Mouse (Mus musculus): Measurements from ENCODE around the gene Casp9. TPM values are rescaled to one million over a fixed set of nuclear protein-coding genes. Genes with fewer than 3 reads are reported as not detected.

The Casp9 gene
- total and polyA plus RNA-seq, 3 experiments, result 2.8 to 6.4 TPM; not detected in 1

DNA sequence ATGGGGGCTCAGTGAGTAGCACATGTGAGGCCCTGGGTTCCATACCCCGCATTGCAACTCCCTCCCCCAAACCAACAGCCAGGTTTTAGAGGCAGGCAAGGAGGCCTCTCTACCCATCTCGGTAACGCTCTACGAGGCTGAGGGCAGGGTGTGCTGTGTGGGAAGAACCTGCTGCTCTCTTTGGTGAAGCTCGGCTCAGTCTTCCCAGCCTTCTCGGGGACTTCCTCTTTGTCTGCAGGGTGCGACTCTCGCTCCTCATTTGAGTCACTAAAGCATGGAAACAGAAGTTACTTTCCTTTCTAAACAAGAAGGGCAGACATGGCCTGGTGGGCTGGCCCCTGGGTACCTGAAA is 27.1 kb upstream of the Casp9 start:
- Histone ChIP-seq H3K9ac (ENCODE audit: control insufficient read depth, low read depth, low read length, poor library complexity, severe bottlenecking) (peak overlapping the region; percentile 57), H3K4me1 (ENCODE audit: control insufficient read depth in 1 of 2, insufficient read depth in 2 of 2, low read length in 2 of 2) (peaks cover 16 to 22% of the 10 kb centered on the region in 2 experiments), H3K27ac (ENCODE audit: control insufficient read depth, low read depth, low read length) (peak overlapping the region; percentile 71), H3K27me3 (ENCODE audit: control insufficient read depth in 1 of 2, insufficient read depth in 2 of 2, low read length in 2 of 2) (no peaks in the 10 kb centered on the region), H3K4me3 (ENCODE audit: control insufficient read depth in 1 of 2, insufficient read depth in 1 of 2, low read depth in 2 of 2, low read length in 2 of 2) (peak overlapping the region; percentile 40 to 43), H3K36me3 (ENCODE audit: control insufficient read depth in 1 of 2, insufficient read depth in 2 of 2, low read length in 2 of 2) (peaks cover 0 to 25% of the 10 kb centered on the region in 2 experiments; a peak in 2 of 4 replicates), H3K9me3 (replicated peaks; ENCODE audit: insufficient read depth, low read length) (no peaks in the 10 kb centered on the region), H3K79me2 (ENCODE audit: control insufficient read depth, insufficient read depth, low read length, poor library complexity) (no peaks in the 10 kb centered on the region)
- TF ChIP-seq ZC3H11A (IDR thresholded peaks at IDR 0.05; ENCODE audit: low read depth, low read length) (no peak), UBTF (IDR thresholded peaks at IDR 0.05; ENCODE audit: borderline replicate concordance, insufficient read depth, low read depth, low read length) (0 out of 2 replicates have a peak, but pooled peaks have one; percentile 60), SIN3A (IDR thresholded peaks at IDR 0.05; ENCODE audit: low read length) (peak; percentile 42; the same call in 1 of the 2 replicates), MAX (IDR thresholded peaks at IDR 0.05; ENCODE audit: low read length) (0 out of 2 replicates have a peak, but pooled peaks have one; percentile 8), POLR2AphosphoS2 (IDR thresholded peaks at IDR 0.05; ENCODE audit: low read length) (no peak), MXI1 (IDR thresholded peaks at IDR 0.05; ENCODE audit: low read depth, low read length) (peak; percentile 56), ELF1 (IDR thresholded peaks at IDR 0.05; ENCODE audit: low read depth, low read length) (no peak), EP300 (IDR thresholded peaks at IDR 0.05; ENCODE audit: low read depth in 1 of 2, low read length in 2 of 2) (peak in 1 of 2 experiments; percentile 26; a peak in 1 of 4 replicates), NRF1 (IDR thresholded peaks at IDR 0.05; ENCODE audit: insufficient read depth, low read depth, low read length, poor library complexity, severe bottlenecking) (no peak), TBP (IDR thresholded peaks at IDR 0.05; ENCODE audit: low read depth, low read length) (peak; percentile 65; the same call in 1 of the 2 replicates)
- DNase-seq (ENCODE audit: low read depth, low spot score), result peak; percentile 88

DNA sequence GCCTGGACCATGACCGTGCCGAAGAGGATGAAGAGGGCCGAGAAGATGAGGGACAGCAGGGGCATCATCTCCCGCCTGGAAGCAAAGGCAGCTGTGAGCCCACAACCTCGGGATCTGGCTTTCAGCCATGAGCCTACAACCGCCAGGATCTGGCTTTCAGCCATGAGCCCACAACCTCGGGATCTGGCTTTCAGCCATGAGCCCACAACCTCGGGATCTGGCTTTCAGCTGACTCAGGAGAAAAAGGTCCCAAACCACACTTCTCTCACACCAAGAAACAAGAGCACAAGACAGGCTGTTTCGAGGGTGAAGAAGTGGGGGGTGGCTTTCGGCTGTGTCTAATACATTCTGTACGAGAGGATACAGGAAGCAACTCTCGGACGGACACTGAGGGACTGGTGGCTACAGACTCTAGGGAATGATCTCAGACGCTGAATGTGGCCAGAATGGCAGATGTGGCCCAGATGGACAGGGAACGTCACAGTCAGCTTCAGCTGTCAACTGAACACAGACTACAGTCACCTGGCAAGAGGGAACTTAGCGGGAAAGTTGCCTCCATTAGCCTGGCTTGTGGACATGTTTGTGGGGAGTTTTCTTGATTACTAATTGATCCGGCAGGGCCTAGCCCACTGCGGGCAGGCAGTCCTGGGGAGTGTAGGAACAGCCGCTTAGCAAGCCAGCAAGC is 26.6 kb upstream of the Casp9 start:
- Histone ChIP-seq H3K9me3 (replicated peaks; ENCODE audit: insufficient read depth, low read length) (no peaks in the 10 kb centered on the region), H3K36me3 (ENCODE audit: control insufficient read depth in 1 of 2, insufficient read depth in 2 of 2, low read length in 2 of 2) (peaks cover 0 to 29% of the 10 kb centered on the region in 2 experiments; a peak in 2 of 4 replicates), H3K27ac (ENCODE audit: control insufficient read depth, low read depth, low read length) (peak overlapping the region; percentile 71), H3K4me3 (ENCODE audit: control insufficient read depth in 1 of 2, insufficient read depth in 1 of 2, low read depth in 2 of 2, low read length in 2 of 2) (peak overlapping the region; percentile 40 to 43), H3K9ac (ENCODE audit: control insufficient read depth, low read depth, low read length, poor library complexity, severe bottlenecking) (peak overlapping the region; percentile 57), H3K4me1 (ENCODE audit: control insufficient read depth in 1 of 2, insufficient read depth in 2 of 2, low read length in 2 of 2) (peaks cover 19 to 28% of the 10 kb centered on the region in 2 experiments), H3K79me2 (ENCODE audit: control insufficient read depth, insufficient read depth, low read length, poor library complexity) (no peaks in the 10 kb centered on the region), H3K27me3 (ENCODE audit: control insufficient read depth in 1 of 2, insufficient read depth in 2 of 2, low read length in 2 of 2) (no peaks in the 10 kb centered on the region)
- peak; percentile 73 for DNase-seq (ENCODE audit: low read depth, low spot score)
- TF ChIP-seq MAFK (IDR thresholded peaks at IDR 0.05; ENCODE audit: borderline replicate concordance, low read depth, low read length), result peak; percentile 63
- TF ChIP-seq ETS1 (IDR thresholded peaks at IDR 0.05; ENCODE audit: low read depth, low read length), result peak; percentile 32; the same call in 1 of the 2 replicates
- 0 out of 2 replicates have a peak, but pooled peaks have one; percentile 0 for TF ChIP-seq RCOR1 (IDR thresholded peaks at IDR 0.05; ENCODE audit: low read depth, low read length)
- TF ChIP-seq MEF2A (IDR thresholded peaks at IDR 0.05; ENCODE audit: extremely low read depth, insufficient replicate concordance, low read depth, low read length, poor library complexity, severe bottlenecking), result no peak
- TF ChIP-seq MXI1 (IDR thresholded peaks at IDR 0.05; ENCODE audit: low read depth, low read length), result peak; percentile 12; the same call in 1 of the 2 replicates
